Mouse (Mus musculus) liver, embryonic 14 days (tissue): ENCODE results near the gene Gm49673. TPM values are rescaled to one million over a fixed set of nuclear protein-coding genes. Genes with fewer than 3 reads are reported as not detected.

Source experiments
- polyA plus RNA-seq: library from polyadenylated mRNA; depleted of rRNA; stranded (reverse); fragments of >200 nt; gene quantifications from 2 replicates; pipeline ENCODE4 v1.2.3, GENCODE M21; 2012; rRNA removed

Gm49673 gene
- polyA plus RNA-seq: 0.05 and 0.09 TPM in 2 replicates

DNA sequence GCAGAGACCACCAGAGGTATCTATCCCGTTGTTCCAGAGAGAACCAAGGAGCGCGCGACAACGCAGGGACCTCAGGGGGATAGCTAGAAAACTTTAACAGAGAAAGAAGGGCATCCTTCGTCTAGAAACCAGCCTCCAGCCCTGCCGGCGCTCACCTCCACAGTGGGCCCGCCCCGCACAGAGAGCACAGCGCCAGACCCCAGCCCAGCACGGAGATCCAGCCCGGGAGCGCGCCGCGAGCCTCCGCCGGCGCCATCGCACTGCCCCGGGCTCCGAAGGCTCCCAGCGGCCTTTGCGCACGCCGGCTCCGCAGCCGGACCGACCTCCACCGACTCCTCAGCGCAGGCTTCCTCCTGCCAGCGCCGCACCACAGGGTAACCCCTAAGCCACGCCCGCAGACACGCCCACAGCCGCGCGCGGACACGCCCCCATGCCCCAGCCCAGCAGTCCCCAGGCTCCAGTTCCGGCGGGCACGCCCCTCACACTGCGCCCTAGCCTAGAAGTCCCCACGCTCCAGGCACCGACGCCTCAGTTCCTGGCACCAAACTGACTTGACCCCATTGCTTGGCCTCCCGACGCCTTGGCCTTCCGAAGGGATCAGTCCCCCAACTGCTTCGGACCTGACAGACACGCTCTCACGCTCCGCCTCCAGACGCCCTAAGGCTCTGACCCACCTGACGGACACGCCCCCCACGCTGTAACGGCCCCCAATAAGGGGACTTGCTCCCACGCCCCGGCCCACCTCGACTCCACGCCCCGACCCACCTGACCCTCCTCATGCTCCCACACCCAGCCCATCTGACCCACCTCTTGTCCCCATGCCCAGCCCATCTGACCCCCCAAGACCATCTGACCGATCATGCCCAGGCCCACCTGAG is at the start of gene Gm49673, which contains the start of gene Rnaset2a:
Gene Gm49673 (minus strand): TSS at position 350 of the 878 bp plus-strand sequence.
Gene Rnaset2a (minus strand): TSS at position 659 of the 878 bp plus-strand sequence.

DNA sequence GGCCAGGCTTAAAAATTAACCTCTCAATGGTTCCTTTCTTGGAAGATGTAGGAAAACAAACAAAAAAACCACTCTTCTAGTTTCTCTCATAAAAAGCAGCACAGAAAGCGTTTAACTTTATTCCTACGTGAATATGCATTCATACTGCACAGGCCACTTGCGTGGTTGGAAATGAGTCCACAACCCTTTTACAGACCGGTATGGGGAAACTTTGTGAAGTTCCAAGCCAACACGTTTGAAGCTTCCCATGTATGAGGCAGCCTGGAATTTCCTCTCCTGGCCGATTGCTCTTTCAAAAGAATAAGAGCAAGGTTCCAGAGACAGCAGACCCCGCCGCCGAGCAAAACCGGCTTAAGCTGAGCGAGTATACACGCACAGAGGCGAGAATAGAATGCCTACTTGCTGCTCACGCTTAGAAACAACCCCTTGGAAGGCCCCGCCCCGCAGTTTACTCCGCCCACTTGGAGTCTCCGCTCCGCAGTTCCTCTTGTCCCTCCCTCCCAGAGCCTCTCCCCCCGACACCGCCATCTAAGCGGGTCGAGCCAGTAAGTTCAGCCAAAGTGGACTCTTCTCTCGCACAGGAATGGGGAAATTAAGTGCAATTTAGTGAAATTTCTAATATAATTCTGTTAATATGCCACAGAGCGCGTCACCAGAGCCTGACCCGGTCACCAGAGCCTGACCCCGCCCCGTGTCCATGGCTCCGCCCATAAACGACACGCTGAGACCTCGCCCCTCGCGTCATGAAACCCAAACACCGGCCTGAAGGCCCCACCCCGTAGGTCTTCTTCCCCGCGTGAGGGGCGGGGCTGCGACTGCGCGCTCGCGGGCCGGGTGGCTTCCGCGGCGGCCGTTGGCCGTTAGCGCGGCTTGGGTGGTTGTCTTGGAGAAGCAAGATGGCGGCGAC is 17.4 kb upstream of the Gm49673 start, which contains the start of gene Fgfr1op:
Gene Fgfr1op (plus strand): TSS at position 801 of the 907 bp plus-strand sequence.

Other genes starting within 250 kb of the Gm49673 start
- 0.66 and 0.93 TPM in 2 replicates for gene Tagap, start 221.8 kb downstream of the Gm49673 start, polyA plus RNA-seq
- gene Rsph3a, start 202.2 kb downstream of the Gm49673 start, polyA plus RNA-seq: 10.9 and 12.1 TPM in 2 replicates
- 14.1 and 14.9 TPM in 2 replicates for gene Rnaset2a, start 309 bp upstream of the Gm49673 start, polyA plus RNA-seq
- 5.9 and 6.9 TPM in 2 replicates for gene Fgfr1op, start 17.7 kb upstream of the Gm49673 start, polyA plus RNA-seq
- gene Ccr6, start 88.3 kb upstream of the Gm49673 start, polyA plus RNA-seq: 0.06 and 0.08 TPM in 2 replicates
- 47.4 and 54.1 TPM in 2 replicates for gene Mpc1, start 135.1 kb upstream of the Gm49673 start, polyA plus RNA-seq
- 45.4 and 50.0 TPM in 2 replicates for gene Sft2d1, start 163.3 kb upstream of the Gm49673 start, polyA plus RNA-seq
- 0.03 and 0.06 TPM in 2 replicates for gene Prr18, start 189.7 kb upstream of the Gm49673 start, polyA plus RNA-seq
- gene T2, start 208.2 kb upstream of the Gm49673 start, polyA plus RNA-seq: 0.03 and 0.07 TPM in 2 replicates